Mouse (Mus musculus) heart, postnatal 10 days (tissue): ENCODE data around the gene Herc1. TPM values are rescaled to one million over a fixed set of nuclear protein-coding genes. Genes with fewer than 3 reads are reported as not detected.

Experiments
- DNase-seq, 2 experiments: peaks; one replicate each; pipeline ENCODE4 v3.0.0; 2021
- intact Hi-C: fragments of 180-260 bp; cut with DNase I; formaldehyde crosslinking; loops from one replicate; pipeline ENCODE4 v1.15.1; 2025
- total RNA-seq, 2 experiments: library from RNA; stranded (reverse); gene quantifications; 2 replicates each; pipeline ENCODE4 v1.2.3; 2021

Herc1 gene
- total RNA-seq, 2 experiments from 2014 or later, result 48.3 to 50.4 TPM

DNA sequence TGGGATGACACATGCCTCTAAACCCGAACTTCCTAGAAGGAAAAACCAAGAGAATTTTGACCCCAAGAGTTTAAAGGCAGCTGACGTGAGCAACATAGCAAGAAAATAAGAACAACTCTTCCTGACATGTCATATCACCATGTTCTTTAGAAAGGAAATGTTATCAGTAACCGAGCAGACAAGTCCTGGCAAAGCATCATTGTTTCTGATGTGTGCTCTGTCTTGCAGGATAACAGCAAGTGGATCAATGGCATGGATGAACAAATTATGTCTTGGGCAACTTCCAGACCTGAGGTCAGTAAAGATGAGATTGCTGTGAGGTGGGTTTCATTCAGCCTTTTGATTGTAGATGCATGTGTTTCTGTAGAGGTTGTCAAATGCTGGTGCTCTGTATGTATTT is 133.2 kb downstream of the Herc1 start:
- DNase-seq, result no peak
- intact Hi-C loops, result no loop called here

DNA sequence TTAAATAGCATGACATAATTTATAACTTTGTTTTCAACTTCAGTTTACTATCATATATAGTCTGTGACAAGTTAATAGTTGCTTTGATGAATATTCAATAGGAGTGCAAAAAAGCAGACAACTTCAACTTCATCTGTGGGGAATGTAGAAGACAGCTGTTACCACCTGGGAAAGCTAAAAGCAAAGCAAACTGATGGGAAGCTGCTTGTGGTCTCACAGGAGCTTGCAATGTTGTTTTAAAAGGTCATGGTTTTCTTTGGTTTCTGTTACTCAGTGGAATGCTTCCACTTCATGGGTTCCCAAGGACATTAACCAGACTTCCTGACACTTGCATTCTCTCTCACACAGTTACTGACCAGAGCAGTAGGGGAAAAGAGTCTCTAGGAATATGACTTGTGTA is 138.5 kb downstream of the Herc1 start:
- intact Hi-C loops, result no loop called here

DNA sequence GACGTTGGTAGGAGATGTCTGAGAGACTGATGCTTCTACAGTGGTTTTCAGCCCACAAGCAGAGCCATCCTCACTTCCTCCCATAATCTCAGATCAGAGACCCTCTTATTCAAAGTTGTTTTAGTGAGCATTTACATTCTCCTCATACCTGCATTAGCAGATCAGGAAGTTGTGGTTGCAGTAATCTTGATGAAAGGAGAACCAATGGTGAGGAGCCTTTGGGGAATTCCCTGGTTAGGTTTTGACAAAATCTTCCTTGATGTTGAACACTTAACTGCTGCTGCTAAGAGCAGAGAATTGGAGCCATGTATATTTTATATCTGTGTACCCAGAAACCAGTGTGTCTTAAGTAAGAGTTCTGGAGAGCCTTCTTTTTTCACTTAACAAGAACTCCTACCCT is 142.1 kb downstream of the Herc1 start:
- no peak for DNase-seq
- intact Hi-C loops, result no loop called here

More for the DNA sequence above, 138.5 kb downstream of the Herc1 start:
- DNase-seq, result no peak

DNA sequence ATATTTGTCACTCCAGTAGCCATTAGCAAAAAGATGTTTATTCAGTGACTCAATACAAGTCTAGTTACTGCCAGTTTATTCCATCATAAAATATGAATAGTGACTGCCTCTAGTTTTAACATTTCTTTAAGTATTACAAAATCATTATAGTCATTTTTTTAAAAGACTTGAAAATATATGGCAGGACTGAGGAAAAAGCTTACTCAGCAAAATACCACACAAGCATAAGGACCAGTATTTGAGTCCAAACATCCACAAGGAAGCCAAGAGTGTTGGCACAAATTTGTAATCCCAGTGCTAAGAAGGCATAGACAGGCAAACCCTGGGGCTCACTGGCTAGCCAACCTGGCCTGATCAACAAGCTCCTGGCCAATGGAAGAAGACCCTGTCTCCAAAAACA is 143.7 kb downstream of the Herc1 start:
- DNase-seq, result no peak
- intact Hi-C loops, result no loop called here

DNA sequence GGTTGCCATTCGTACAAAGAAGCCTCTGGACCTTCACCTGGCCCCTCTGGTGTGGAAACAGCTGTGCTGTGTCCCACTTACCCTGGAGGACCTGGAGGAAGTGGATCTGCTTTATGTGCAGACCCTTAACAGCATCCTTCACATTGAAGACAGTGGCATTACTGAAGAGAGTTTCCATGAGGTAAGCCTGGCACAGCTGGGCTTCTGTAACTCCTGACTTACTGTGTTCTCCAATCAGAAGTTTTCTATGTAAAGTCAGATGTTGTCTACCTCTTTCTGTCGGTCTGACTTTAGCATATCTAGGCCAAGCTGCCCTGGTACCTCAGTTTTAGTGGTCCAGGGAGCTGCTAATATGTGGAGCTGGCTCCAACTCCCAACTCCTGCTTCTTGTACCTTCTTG is 151.0 kb downstream of the Herc1 start:
- no peak for DNase-seq
- intact Hi-C loops, result no loop called here

DNA sequence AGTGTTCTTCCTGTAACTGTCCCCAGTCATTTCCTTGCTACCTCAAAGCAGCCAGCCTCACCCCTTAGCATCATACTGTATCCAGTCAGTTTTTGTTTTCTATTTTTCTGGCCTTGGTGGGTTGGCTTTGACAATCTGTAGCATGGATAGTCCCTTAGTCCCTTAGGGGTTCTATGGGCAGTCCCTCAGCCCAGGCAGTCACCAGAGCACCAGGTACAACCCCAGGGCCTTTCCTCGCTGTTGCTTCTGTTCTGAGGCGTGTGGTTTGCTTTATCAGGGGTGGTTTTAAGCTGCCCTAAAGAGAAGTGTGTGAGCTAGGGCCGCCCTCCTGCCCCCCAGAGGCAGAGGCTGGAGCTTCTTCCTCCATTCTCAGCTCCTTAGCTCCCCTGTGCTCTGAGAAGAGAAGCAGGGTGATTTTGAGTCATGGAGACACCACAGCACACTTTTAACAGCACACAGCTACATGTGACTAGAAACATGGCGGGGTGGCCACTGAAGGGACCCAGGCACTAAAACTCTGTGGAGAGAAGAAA is 153.7 kb downstream of the Herc1 start:
- no peak for DNase-seq
- intact Hi-C loops, result no loop called here

DNA sequence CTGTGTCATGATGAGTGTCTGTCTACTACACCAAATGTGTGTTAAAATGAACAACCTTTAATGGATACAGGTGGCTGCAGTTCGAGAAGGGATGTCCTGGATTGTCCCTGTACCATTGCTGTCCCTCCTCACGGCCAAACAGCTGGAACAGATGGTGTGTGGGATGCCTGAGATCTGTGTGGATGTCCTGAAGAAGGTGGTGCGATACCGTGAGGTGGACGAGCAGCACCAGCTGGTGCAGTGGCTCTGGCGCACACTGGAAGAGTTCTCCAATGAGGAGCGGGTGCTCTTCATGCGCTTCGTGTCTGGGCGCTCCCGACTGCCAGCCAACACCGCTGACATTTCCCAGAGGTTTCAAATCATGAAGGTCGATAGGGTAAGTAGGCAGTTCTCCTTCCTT is 154.3 kb downstream of the Herc1 start:
- DNase-seq, result no peak
- intact Hi-C loops, result no loop called here

DNA sequence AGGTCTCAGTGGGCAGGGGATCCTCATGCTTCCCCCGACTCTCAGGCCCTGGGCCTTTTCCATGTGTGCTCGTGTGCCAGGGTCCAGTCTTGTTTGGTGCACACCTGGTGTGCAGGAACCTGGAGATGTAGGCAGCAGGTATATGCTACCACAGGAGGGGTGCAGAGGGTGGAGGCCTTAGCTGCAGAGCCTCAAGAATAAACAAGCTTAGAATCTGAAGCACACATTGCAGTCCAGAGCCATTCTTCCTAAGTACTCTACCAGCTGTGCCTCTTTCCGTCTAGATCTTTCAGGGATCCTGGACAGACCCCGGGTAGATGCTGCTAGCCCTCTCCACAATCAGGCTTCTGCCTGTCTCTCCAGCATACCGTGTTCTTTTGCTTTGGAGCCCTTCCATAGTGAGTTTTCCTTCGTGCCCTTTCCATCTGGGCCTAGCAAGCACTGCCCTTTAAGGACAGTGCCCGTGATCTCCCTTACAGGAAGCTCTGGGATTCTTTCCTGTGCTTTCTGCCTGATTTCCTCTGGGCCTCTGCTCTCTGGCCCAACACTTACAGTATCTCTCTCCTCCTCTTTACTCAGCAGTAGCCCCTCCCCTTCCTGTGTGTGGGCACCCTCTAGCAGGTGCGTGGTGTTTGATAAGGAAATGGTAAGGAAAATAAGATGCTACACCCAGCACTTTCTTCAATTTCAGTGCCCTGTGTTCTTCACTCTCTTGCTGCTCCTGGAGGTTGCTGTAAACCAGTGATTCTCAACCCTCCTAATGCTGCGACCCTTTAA is 155.1 kb downstream of the Herc1 start:
- intact Hi-C loops, result no loop called here
- DNase-seq, result no peak

DNA sequence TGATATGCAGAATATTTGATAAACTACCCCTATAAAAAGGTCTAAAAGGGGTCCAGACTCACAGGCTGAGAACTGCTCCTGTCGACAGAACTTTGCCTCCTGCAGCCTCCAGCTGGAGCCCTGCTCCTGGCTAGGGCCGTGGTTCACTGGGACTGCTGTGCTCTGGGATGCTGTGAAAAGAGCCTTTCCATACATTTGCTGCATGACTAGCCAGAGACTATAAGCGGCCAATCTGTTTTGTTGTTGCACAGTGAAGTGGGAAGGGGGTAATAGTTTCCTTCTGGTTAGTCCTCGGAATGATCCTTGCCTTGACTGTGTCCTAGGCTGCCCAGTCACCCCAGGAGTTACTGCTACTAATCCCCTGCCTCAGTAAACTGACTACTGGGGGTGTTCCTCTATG is 155.8 kb downstream of the Herc1 start:
- intact Hi-C loops, result no loop called here
- no peak for DNase-seq

DNA sequence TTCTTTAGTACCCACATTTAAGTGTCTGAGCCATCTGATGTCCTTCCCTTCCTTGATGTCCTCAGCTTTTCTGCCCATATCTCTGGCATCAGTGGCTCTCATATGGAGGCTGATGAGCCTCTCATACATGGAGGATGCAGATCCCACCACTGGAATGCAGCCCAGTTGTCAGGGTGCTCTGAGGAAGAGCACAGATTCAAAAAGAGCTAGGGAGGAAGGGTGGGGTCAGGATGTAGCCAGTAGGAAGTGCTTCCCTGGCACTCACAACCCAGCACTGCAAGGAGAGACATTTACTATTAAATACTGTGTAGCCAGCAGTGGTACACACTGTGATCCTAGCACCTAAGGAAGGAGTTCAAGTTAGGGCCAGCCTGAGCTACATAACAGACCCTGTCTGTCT is 156.2 kb downstream of the Herc1 start:
- DNase-seq, result no peak
- intact Hi-C loops, result no loop called here

DNA sequence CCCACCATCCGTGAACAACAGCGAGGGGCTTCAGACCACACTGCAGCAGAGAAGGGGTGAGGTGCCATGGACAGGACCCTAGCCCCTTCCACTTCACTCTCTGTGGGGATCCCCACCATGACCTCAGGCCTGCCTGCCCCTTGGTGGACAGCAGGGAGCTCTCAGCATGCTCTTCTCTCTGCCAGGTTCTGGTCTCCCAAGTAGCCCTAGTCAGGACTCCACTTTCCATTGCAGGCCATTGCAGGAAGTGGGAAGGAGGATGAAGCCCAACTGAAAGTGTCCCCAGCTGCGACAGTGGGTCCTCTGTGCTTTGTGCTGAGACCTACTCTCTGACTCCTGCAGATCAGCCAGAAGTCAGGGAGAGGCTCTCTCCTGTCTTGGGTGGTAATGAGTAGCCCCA is 157.4 kb downstream of the Herc1 start:
- no peak for DNase-seq
- intact Hi-C loops, result no loop called here

DNA sequence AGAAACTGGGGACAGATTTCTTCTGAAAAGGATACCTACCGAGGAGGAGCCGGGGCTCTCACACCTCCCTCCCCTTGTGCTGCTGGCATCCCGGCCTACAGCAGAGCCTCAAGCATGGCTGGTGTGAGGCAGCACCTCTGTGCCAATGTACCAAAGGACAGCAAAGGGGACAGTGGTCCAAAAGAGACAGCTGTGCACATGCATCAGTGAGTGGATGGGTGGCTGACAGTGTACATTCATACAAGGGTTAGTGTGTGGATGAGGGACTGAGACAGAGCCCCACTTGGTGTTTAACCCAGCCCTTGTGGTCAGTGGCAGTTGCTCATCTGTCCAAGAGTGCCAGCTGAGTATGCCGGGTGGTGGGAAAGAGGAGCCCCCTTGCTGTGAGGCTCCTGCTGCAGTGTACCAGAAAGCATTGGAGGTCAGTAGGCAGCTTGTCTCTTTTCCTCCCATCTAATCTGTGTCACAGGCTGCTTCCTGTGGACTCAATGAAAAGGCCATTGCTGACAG is 158.7 kb downstream of the Herc1 start:
- no peak for DNase-seq
- intact Hi-C loops, result no loop called here

DNA sequence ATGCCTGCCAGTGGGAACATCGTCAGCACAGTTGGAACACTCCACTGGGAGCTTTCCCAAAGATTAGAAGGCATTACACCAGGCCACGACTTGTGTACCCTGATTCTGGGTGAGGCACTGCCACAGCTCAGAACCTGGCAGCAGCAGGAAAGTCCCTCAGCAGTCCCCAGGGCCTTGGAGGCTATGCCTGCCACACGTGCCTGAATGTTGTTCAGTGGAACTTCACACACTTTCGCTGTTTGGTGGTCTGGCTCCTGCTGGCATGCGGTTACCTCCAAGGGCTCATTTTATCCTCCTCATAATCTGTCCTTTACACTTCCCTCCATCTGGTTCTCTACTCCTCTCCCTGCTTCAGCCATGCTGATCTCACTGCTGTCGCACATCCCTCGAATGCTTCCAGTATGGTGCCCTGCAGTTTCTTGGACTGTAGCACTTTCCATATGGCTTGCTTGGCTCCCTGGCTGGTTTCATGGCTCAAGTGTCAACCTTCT is 160.1 kb downstream of the Herc1 start:
- intact Hi-C loops, result loop anchor here (5.0 kb wide), 1 partner anchor 277 kb away; no protein-coding TSS in a partner anchor
- peak; percentile 64 to 71 for DNase-seq

DNA sequence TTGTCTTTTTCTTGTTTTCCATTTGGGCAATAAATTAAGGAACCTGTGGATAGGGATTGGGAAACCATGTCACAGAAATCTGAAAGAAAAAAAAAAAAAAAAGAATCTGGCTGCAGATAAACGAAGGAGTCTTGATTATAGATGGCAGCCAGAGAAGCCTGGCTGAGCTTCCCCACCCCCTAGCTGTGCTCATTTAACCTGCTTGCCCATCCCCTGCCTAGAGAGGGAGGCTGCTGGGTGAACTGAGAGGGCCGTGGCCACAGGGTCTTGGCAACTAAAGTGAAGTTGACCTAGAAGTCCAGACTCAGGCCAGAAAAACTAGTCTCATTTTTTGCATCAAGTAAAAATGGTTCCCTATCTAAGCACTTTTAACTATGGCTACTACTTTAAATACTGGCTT is 160.7 kb downstream of the Herc1 start:
- peak in 1 of 2 experiments; percentile 45 for DNase-seq
- intact Hi-C loops, result loop anchor here (5.0 kb wide), 1 partner anchor 276 kb away; no protein-coding TSS in a partner anchor

DNA sequence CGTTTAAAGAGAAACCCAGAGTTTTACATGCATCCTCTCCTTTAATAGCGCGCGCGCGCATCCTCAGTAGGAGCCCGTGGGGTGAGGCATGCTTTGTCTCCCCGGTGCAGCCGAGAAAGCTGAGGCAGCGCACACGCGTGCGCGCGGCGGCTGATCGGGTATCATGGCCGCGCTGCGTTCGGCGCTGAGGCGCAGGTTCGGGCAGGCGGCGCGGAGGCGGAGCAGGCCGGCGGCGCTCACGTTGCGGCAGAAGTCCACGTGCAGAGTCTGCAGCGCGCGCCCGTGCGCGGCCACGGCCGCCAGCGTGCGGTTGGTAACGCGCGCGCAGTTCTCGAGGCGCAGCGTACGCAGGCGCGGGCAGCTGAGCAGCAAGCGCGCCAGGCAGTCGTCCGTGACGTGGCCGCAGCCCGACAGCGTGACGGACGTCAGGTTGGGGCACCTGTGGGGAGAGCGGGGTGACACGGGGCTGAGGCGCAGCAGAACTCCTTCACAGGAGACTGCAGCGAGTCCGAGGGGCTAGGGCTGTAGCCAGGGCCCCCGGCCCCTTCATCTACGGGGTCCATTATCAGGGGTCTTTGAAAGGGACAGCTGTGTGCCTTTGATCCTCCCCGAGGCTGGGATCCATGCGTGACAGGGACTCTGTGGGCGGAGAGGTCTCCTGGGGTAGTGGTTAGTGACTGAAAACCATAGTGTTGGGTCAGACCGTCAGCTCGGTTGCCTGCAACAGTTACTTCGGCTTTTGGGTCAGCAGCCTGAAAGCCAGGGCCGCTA is 161.5 kb downstream of the Herc1 start:
- intact Hi-C loops, result loop anchor here (5.0 kb wide), 1 partner anchor 276 kb away; no protein-coding TSS in a partner anchor

DNA sequence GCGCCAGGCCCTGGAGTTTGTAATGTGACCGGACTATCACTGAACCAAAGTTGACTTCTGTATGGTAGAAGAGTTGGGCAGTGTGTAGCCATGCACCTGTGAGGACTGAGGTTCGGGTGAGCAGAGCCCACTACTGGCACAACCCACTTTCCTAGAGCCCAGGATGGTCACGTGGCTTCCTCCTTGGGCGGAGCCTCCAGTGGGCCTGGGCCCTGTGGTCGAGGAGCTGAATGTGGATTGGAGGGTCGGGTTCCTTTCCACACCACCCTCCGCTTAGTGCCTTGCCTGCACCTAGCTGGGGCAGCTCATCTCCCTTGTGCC is 162.1 kb downstream of the Herc1 start:
- peak; percentile 91 to 92 for DNase-seq
- intact Hi-C loops, result loop anchor here (5.0 kb wide), 1 partner anchor 275 kb away; no protein-coding TSS in a partner anchor

More for the DNA sequence above, 161.5 kb downstream of the Herc1 start:
- peak; percentile 94 for DNase-seq

DNA sequence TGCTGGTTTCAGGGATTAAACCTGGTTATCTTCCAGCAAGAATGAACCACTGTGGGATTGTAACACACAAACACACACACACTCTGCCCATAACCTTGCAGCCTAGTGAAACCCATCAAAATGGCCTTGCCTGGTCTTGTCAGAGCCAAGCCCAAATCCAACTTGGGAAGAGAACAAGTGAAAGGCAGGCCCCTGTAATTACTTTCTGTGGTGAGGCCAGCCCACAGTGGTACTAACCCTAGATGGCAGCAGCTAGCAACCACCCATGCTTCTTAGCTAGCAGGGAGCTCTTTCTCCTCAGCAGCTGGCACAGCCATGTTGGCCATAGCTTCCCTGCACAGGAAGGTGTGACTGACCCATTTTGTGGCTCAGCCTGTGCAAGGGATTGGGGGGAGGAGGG is 162.9 kb downstream of the Herc1 start:
- DNase-seq, result peak; percentile 49 to 53
- intact Hi-C loops, result loop anchor here (5.0 kb wide), 1 partner anchor 274 kb away; no protein-coding TSS in a partner anchor

DNA sequence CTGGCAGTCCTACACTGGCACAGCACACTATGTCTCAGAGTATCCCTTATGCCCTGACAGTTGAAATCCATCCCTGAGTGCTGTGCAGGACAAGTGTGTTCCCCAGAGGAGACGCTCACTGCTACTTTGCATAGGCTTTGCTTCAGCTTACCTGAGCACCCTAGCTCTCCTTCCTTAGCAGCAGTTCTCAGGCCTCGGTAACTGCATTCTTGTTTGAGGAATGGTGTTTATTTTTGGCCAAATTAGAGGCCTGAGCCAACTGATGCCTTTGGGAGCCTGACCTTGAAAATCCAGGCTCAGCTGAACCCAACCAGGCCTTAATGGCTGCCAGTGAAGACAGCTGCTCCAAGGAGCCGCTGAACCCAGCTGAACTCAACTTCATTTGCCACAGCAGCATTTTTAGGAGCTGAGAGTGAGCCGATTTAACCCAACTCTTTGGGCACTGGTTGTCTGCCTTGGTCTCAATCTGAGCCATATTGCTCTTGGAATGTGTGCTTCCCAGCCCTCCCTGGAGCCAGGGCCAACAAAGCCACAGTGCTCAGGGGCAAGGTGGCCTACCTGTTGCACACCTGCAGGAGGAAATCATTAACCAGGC is 163.5 kb downstream of the Herc1 start:
- intact Hi-C loops, result loop anchor here (2.0 to 5.0 kb wide), 2 partner anchors 79 to 274 kb away; partner anchors contain the start of gene Usp3
- peak; percentile 49 to 59 for DNase-seq

DNA sequence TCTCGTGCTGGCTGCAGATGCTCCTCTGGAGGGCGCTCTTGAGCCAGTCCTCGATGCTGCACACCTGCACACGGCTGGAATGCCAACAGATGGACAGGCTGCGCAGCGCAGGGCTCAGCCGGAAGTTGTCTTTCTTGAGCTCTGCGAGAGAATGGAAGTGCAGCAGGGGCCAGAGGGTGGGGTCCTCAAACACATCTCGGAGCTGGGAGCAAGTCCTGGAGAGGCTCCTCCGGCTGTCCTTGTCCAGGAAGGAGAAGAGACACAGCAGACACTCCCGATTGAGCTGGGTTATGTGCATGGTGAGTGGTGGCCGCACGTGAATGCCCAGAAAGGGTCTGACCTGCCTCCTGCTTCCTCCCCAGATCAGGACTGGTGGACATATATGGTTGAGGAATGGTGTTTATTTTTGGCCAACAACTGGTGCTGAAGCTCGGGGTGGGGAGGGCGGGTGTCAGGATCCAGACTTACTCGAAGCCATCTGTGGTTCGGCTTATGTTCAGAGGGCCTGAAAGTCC is 164.1 kb downstream of the Herc1 start, which contains the start of gene Fbxl22:
Fbxl22 (minus strand) TSS at position 338 of the 515 bp plus-strand sequence.
- peak; percentile 75 to 80 for DNase-seq
- intact Hi-C loops, result loop anchor here (2.0 to 5.0 kb wide), 2 partner anchors 78 to 273 kb away; partner anchors contain the start of gene Usp3

DNA sequence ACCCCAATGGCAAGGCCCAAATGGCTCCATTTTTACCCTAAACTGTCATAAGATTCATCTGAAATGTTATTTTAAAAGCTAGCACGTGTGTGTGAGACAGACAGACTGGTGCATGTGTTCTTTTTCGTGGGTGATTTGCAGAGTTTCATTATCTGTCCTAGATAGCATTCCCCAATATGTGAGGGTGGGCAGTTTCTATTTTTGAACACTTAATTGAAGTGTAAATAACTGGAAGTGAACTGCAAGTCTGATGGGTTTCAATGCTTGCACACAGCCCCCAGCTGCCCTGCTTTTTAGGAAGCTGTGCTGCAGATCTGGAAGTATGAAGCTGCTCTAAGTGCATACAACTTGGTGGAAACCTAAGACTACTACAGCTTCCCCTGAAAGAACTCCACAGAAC is 164.9 kb downstream of the Herc1 start:
- intact Hi-C loops, result loop anchor here (2.0 to 5.0 kb wide), 2 partner anchors 78 to 97 kb away; partner anchors contain the start of gene Usp3
- peak in 1 of 2 experiments; percentile 28 for DNase-seq
